8 mouse cellular contexts compared by ENCODE assay signal in the genomic region with DNA sequence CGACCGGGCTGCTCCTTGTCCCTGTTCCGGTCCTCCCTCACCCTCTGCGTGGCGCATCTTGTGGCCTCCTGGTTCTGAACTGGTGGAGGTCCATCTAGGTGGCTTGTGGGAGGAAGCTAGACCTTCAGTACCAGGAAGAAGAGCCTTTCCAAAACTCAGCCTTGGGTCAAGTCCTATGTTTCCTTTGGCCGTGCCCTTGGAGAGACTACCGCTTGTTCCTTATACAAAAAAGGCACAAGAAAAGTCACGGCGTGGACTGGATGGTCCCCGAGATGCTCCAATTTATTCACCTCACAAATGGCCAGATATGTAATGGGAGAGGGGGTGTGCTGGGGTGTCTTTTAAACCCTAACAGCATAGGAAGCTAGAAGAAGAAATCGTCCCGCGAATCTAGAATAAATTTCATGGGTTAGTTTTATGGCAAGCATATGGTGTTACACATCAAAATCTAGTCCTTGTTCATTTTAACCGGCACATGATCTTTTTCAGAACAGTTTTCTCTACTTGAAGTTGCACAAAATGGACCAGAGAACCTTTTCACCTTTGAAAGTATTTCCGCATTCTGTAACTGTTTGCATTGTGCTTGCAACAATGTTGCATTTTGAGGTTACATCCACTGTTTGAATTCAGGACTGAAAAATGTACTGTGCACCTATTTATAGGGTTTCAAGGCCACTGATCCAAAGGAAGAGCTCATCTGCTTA. TPM values are rescaled to one million over a fixed set of nuclear protein-coding genes. Genes with fewer than 3 reads are reported as not detected.
DNase-seq lines count a peak whose midpoint lies in the region; ATAC-seq and TF ChIP-seq lines count a peak whose summit lies in the region.

A gene (minus strand): TSS at position 246 of the 704 bp plus-strand sequence.

- peak within 1 kb of the TSS; percentile 98 for H3K27ac ChIP-seq in lung, embryonic 14.5 days (ENCODE audit: low read depth)
- H3K27ac ChIP-seq in brown adipose tissue, adult 24 weeks (replicated peaks; ENCODE audit: low read depth, low read length), result peak within 1 kb of the TSS; percentile 77
- H3K27ac ChIP-seq in heart, embryonic 12.5 days (ENCODE audit: poor library complexity, severe bottlenecking), result peak within 1 kb of the TSS; percentile 98
- H3K27ac ChIP-seq in midbrain, embryonic 16.5 days (ENCODE audit: low read length), result peak within 1 kb of the TSS; percentile 99

- intact Hi-C loops in left cerebral cortex, postnatal 14 days (cut with DNase I), result loop anchor here (5.0 kb wide), 1 partner anchor 55 kb away; no protein-coding TSS in a partner anchor

- DNase-seq in lung, embryonic 14.5 days, result peak; percentile 50
- DNase-seq in lung, adult 18-20 months, result no peak
- no peak for DNase-seq in left cerebral cortex, postnatal 14 days (ENCODE audit: low spot score in 2 of 2)
- no peak for DNase-seq in cerebellum, postnatal 10 days
- DNase-seq in thymus, postnatal 25 days, result no peak

- H3K9ac ChIP-seq in lung, embryonic 14.5 days, result peak within 1 kb of the TSS; percentile 95
- peak within 1 kb of the TSS; percentile 99 for H3K9ac ChIP-seq in heart, embryonic 12.5 days
- H3K9ac ChIP-seq in midbrain, embryonic 16.5 days (ENCODE audit: low read depth, low read length), result peak within 1 kb of the TSS; percentile 99

- no peaks in the 10 kb centered on the region for H3K9me3 ChIP-seq in lung, embryonic 14.5 days (ENCODE audit: low read depth, low read length)
- H3K9me3 ChIP-seq in heart, embryonic 12.5 days (replicated peaks), result no peaks in the 10 kb centered on the region
- H3K9me3 ChIP-seq in midbrain, embryonic 16.5 days (replicated peaks; ENCODE audit: control insufficient read depth, low read length, poor library complexity, severe bottlenecking), result no peaks in the 10 kb centered on the region

- no peak for TF ChIP-seq CTCF in lung, embryonic 14.5 days (IDR thresholded peaks at IDR 0.05; ENCODE audit: low read depth)

- ATAC-seq in lung, embryonic 14.5 days (ENCODE audit: insufficient read depth), result no peak; the same call in 1 of the 2 replicates
- ATAC-seq in heart, embryonic 12.5 days (ENCODE audit: insufficient number of reproducible peaks, low FRiP score), result peak; percentile 48
- ATAC-seq in midbrain, embryonic 16.5 days, result no peak

- WGBS in lung, embryonic 14.5 days, result 6% methylated on average over 15 of the region's 15 CpGs
- WGBS in heart, embryonic 12.5 days, result 9% methylated on average over 15 of the region's 15 CpGs
- 6% methylated on average over 15 of the region's 15 CpGs for WGBS in midbrain, embryonic 16.5 days

- H3K4me2 ChIP-seq in lung, embryonic 14.5 days, result peak within 1 kb of the TSS; percentile 85
- H3K4me2 ChIP-seq in heart, embryonic 12.5 days, result peak within 1 kb of the TSS; percentile 72
- peak within 1 kb of the TSS; percentile 73 for H3K4me2 ChIP-seq in midbrain, embryonic 16.5 days (ENCODE audit: low read length)

- H3K27me3 ChIP-seq in lung, embryonic 14.5 days (ENCODE audit: insufficient read depth, low read length), result no peaks in the 10 kb centered on the region
- no peaks in the 10 kb centered on the region for H3K27me3 ChIP-seq in heart, embryonic 12.5 days (replicated peaks)
- no peaks in the 10 kb centered on the region for H3K27me3 ChIP-seq in midbrain, embryonic 16.5 days (ENCODE audit: control insufficient read depth, insufficient read depth, low read depth, low read length)

- peak within 1 kb of the TSS; percentile 82 for H3K4me3 ChIP-seq in lung, embryonic 14.5 days (ENCODE audit: low read depth, low read length)
- peak within 1 kb of the TSS; percentile 74 for H3K4me3 ChIP-seq in brown adipose tissue, adult 24 weeks (ENCODE audit: insufficient read depth, low read depth, low read length)
- peak within 1 kb of the TSS; percentile 98 for H3K4me3 ChIP-seq in heart, embryonic 12.5 days
- peak within 1 kb of the TSS; percentile 76 for H3K4me3 ChIP-seq in midbrain, embryonic 16.5 days (ENCODE audit: low read depth, low read length)

- H3K36me3 ChIP-seq in lung, embryonic 14.5 days (ENCODE audit: insufficient read depth), result no peaks in the 10 kb centered on the region
- H3K36me3 ChIP-seq in heart, embryonic 12.5 days, result no peaks in the 10 kb centered on the region
- no peaks in the 10 kb centered on the region for H3K36me3 ChIP-seq in midbrain, embryonic 16.5 days (ENCODE audit: control insufficient read depth, insufficient read depth, low read length)

- H3K4me1 ChIP-seq in lung, embryonic 14.5 days (ENCODE audit: insufficient read depth), result no peaks in the 10 kb centered on the region
- peaks cover 2% of the 10 kb centered on the region; the same call in 1 of the 2 replicates for H3K4me1 ChIP-seq in brown adipose tissue, adult 24 weeks (ENCODE audit: control insufficient read depth, insufficient read depth, insufficient read length, low read length)
- H3K4me1 ChIP-seq in heart, embryonic 12.5 days (replicated peaks), result peaks cover 4% of the 10 kb centered on the region; the same call in 1 of the 2 replicates
- H3K4me1 ChIP-seq in midbrain, embryonic 16.5 days (ENCODE audit: control insufficient read depth, insufficient read depth, low read length), result peaks cover 27% of the 10 kb centered on the region

RNA-seq across cellular contexts. Expression of the gene that starts here (rescaled TPM):
- 38.0 and 40.0 TPM in 2 replicates for polyA plus RNA-seq in lung, embryonic 14.5 days (2014; fragmentation: Nextera tagmentation; extraction: Ambion mirVana)
- 21.6 and 33.1 TPM in 2 replicates for polyA plus RNA-seq in brown adipose tissue, adult 24 weeks (2012; ENCODE audit: insufficient read depth, insufficient read length, missing spikeins)
- polyA plus RNA-seq in heart, embryonic 12.5 days (2016; fragmentation: Nextera tagmentation; extraction: Ambion mirVana), result 36.4 and 36.9 TPM in 2 replicates
- 10 to 100 TPM; 84.8 to 89.4 TPM for total RNA-seq in left cerebral cortex, postnatal 14 days (2021)
- polyA plus RNA-seq in midbrain, embryonic 16.5 days (2015; fragmentation: Nextera tagmentation; extraction: Ambion mirVana), result 95.7 and 101 TPM in 2 replicates
